Mouse (Mus musculus): Measurements from ENCODE around the gene Maco1. TPM values are rescaled to one million over a fixed set of nuclear protein-coding genes. Genes with fewer than 3 reads are reported as not detected.

Gene Maco1
- polyA plus RNA-seq, 1 experiment from 2014 or later = 35.0 TPM

DNA sequence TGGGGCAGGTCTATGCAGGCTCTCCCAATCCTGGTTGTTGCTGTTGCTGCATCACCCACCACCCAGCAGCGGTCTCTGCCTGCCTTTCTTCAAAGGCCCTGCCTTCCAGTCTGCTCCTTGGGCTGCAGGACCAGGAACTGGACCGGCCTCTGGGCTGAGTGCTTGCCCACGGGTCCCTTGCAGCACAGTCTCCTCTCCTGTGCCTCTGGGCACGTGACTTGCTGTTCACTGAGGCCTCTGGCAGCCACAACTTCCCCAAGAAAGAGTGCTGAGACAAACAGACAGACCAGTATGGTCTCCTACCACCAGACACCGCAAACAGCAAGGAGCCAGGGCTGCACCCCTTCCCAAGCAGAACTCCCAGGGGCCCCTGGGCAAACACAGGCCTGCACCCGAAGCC lies 90.8 kb downstream of the Maco1 start:
- WGBS = 88% methylated on average over 6 of the region's 6 CpGs
- Histone ChIP-seq H3K4me1 (peaks cover 62% of the 10 kb centered on the region), H3K36me3 (replicated peaks) (no peaks in the 10 kb centered on the region), H3K9me3 (no peaks in the 10 kb centered on the region), H3K27ac (no peak overlapping the region; the same call in 1 of the 2 replicates), H3K27me3 (ENCODE audit: poor library complexity, severe bottlenecking) (peaks cover 32% of the 10 kb centered on the region), H3K4me3 (no peak overlapping the region)
- no peak for DNase-seq (ENCODE audit: extremely low spot score, low spot score)

GRCm38 (mm10) chr4:134760793-134761201 lies 92.3 kb downstream of the Maco1 start:
- 73% methylated on average over 9 of the region's 9 CpGs for WGBS
- Histone ChIP-seq H3K27me3 (ENCODE audit: poor library complexity, severe bottlenecking) (peaks cover 17% of the 10 kb centered on the region), H3K4me1 (peaks cover 57% of the 10 kb centered on the region), H3K9me3 (no peaks in the 10 kb centered on the region), H3K4me3 (no peak overlapping the region), H3K27ac (0 out of 2 replicates have a peak overlapping the region, but pooled peaks have one; percentile 16), H3K36me3 (replicated peaks) (no peaks in the 10 kb centered on the region)
- no peak for DNase-seq (ENCODE audit: extremely low spot score, low spot score)

DNA sequence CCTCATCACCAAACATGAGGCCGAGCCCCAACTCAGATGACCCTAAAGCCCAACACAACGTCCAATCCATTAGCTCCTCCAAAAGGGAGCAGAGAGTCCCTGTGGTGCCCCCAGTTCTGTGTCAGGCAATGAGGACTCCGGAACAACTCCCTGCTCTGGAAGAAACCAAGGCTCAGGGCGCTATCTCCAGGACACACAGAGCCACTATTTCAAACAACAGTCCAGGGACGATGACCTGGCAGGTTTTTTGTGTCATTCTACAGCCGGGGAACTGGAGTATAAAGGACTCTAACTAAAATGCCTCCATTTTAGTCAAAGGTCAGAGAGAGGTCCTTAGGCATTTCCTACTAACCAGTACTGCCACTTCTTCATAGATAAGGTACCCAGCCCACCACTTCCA lies 92.9 kb downstream of the Maco1 start:
- Histone ChIP-seq H3K4me3 (no peak overlapping the region), H3K27me3 (ENCODE audit: poor library complexity, severe bottlenecking) (peaks cover 13% of the 10 kb centered on the region; the same call in 1 of the 2 replicates), H3K36me3 (replicated peaks) (no peaks in the 10 kb centered on the region), H3K9me3 (no peaks in the 10 kb centered on the region), H3K4me1 (peaks cover 57% of the 10 kb centered on the region), H3K27ac (0 out of 2 replicates have a peak overlapping the region, but pooled peaks have one; percentile 16)
- WGBS = 82% methylated on average over 6 of the region's 6 CpGs
- DNase-seq (ENCODE audit: extremely low spot score, low spot score) = no peak

DNA sequence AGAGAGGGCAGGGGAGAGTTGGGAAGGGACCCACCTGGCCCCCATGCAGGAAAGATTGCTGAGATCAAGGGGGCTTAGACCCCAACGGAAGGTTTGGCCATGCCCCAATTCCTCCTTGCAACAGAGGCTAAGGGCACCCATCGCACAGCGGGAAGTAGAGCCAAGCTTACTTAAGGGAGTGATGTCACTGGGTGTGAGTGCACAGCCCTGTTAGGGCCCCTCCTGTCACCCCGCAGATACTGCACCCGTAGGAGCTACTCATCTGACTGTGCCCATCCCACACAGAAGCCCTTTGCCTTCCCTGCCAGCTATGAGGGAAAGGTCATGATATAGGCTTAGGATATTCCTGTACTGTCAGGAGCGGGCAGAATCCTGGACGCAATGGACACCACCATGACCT lies 93.6 kb downstream of the Maco1 start:
- no peaks in the 10 kb centered on the region for H3K36me3 ChIP-seq (replicated peaks)
- 94% methylated on average over 7 of the region's 7 CpGs for WGBS
- peaks cover 58% of the 10 kb centered on the region for H3K4me1 ChIP-seq
- no peak overlapping the region for H3K27ac ChIP-seq
- no peak overlapping the region for H3K4me3 ChIP-seq
- no peak for DNase-seq (ENCODE audit: extremely low spot score, low spot score)
- peaks cover 11% of the 10 kb centered on the region; the same call in 1 of the 2 replicates for H3K27me3 ChIP-seq (ENCODE audit: poor library complexity, severe bottlenecking)
- H3K9me3 ChIP-seq = no peaks in the 10 kb centered on the region

DNA sequence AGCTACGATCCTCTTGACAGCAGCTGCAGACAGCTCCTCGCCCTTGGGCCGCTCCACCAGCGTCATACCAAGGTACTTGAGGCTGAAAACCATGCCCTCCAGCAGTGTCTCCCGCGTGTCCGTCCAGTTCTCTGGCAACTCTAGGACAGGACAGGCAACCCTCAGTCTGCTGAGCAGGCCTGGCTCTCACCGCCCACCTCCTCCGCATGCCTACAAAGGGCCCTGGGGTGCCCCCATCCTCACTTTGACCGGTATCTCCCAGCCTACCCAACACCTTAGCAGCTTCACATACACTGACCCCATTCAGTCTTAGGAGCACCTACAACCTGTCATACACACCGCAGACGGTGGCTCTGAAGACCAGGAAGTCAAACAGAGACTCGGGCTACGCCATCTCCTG lies 94.2 kb downstream of the Maco1 start:
- WGBS = 94% methylated on average over 14 of the region's 14 CpGs
- no peak overlapping the region for H3K27ac ChIP-seq
- H3K4me3 ChIP-seq = no peak overlapping the region
- H3K4me1 ChIP-seq = peaks cover 58% of the 10 kb centered on the region
- DNase-seq (ENCODE audit: extremely low spot score, low spot score) = no peak
- H3K36me3 ChIP-seq (replicated peaks) = no peaks in the 10 kb centered on the region
- no peaks in the 10 kb centered on the region for H3K9me3 ChIP-seq
- 0 out of 2 replicates have a peak, but pooled peaks cover 6% of the 10 kb centered on the region for H3K27me3 ChIP-seq (ENCODE audit: poor library complexity, severe bottlenecking)

DNA sequence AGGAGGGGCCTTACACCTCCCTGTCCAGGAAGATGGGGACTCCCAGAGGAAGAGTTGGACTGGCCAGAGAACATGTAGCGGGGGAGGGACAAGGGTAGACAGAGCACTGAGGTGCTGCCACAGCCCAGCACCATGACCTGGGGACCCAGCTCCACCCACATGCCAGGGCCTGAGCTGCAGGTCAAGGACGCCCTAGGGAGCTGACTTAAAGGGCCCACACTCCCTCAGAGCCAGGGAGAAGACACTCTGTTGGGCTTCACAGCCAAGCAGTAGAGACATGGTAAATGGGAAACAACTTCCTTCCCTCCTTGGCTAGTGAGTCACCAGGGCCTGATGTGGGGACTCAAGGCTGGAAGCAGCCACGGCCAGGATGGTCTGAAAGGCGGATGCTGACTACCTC lies 94.8 kb downstream of the Maco1 start:
- H3K36me3 ChIP-seq (replicated peaks) = no peaks in the 10 kb centered on the region
- H3K9me3 ChIP-seq = no peaks in the 10 kb centered on the region
- no peak for DNase-seq (ENCODE audit: extremely low spot score, low spot score)
- 0 out of 2 replicates have a peak, but pooled peaks cover 6% of the 10 kb centered on the region for H3K27me3 ChIP-seq (ENCODE audit: poor library complexity, severe bottlenecking)
- H3K27ac ChIP-seq = no peak overlapping the region
- no peak overlapping the region for H3K4me3 ChIP-seq
- 84% methylated on average over 4 of the region's 4 CpGs for WGBS
- H3K4me1 ChIP-seq = peaks cover 61% of the 10 kb centered on the region

DNA sequence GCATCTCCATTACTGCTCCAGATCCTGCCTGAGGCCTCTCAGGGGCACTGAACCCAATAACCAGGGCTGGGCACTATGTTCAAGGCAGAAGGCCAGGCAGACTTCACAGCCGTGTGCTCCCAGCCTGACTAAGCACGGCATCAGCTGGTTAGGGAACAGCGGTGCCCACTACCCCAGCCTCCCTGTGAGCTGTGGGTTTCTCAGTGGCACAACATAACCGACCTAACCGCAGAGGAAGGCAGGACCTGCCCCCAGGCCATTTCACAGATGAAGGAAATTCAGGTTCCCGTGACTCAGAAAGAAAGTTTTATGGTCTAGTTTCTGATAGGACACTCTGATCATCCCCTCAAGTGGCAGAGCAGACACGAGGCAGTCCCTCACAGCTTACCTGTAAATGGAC lies 96.2 kb downstream of the Maco1 start:
- Histone ChIP-seq H3K27ac (no peak overlapping the region), H3K4me1 (peaks cover 75% of the 10 kb centered on the region), H3K27me3 (ENCODE audit: poor library complexity, severe bottlenecking) (0 out of 2 replicates have a peak, but pooled peaks cover 6% of the 10 kb centered on the region), H3K9me3 (no peaks in the 10 kb centered on the region), H3K36me3 (replicated peaks) (0 out of 2 replicates have a peak, but pooled peaks cover 6% of the 10 kb centered on the region), H3K4me3 (no peak overlapping the region)
- WGBS = 84% methylated on average over 7 of the region's 7 CpGs
- DNase-seq (ENCODE audit: extremely low spot score, low spot score) = no peak

GRCm38 (mm10) chr4:134754941-134755340 lies 98.2 kb downstream of the Maco1 start:
- WGBS = 87% methylated on average over 13 of the region's 13 CpGs
- Histone ChIP-seq H3K4me1 (peaks cover 71% of the 10 kb centered on the region), H3K9me3 (no peaks in the 10 kb centered on the region), H3K27me3 (ENCODE audit: poor library complexity, severe bottlenecking) (0 out of 2 replicates have a peak, but pooled peaks cover 6% of the 10 kb centered on the region), H3K36me3 (replicated peaks) (0 out of 2 replicates have a peak, but pooled peaks cover 8% of the 10 kb centered on the region), H3K4me3 (no peak overlapping the region), H3K27ac (peak overlapping the region; percentile 31; the same call in 1 of the 2 replicates)
- DNase-seq (ENCODE audit: extremely low spot score, low spot score) = no peak

- 0 out of 2 replicates have a peak, but pooled peaks cover 6% of the 10 kb centered on the region for H3K27me3 ChIP-seq (ENCODE audit: poor library complexity, severe bottlenecking)
- WGBS = 55% methylated on average over 10 of the region's 10 CpGs
- H3K4me3 ChIP-seq = no peak overlapping the region
- no peaks in the 10 kb centered on the region for H3K9me3 ChIP-seq
- H3K36me3 ChIP-seq (replicated peaks) = 0 out of 2 replicates have a peak, but pooled peaks cover 8% of the 10 kb centered on the region
- peak overlapping the region; percentile 40 for H3K27ac ChIP-seq
- peaks cover 65% of the 10 kb centered on the region for H3K4me1 ChIP-seq
- no peak for DNase-seq (ENCODE audit: extremely low spot score, low spot score)
These were observed 98.8 kb downstream of the Maco1 start for GRCm38 (mm10) chr4:134754371-134754770.

DNA sequence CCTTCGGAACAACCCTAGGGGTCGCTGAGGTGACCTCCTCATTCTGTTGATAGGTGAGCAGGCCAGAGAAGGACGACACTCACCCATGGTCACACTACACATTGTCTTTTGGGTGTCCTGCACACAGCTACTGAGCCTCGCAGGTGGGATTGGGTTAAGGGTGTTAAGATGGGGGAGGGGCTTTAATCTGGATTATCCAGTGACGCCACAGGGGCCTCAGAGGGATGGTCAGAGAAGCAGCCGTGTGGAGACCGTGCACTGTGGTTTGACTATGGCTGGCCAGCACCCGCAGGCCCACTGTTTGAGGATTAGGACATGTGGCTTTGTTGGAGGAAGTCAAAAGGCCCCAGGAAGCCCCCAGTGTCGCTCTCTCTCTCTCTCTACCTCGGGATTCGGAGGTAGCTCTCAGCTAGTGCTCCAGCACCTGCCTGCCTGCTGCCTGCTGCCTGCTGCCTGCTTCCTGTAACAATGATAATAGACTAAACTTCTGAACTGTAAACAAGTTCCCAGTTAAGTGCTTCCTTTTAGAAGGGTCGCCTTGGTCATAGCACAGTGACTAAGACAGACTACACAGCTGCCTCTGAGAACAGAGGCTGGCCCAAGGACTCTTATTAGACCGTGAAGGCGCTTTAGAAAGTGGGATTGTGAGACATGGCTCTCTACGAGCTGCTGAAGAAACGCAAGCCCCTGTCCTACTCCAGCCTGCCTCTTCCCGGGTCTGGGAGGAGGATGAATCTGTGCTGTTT lies 99.5 kb downstream of the Maco1 start:
- Histone ChIP-seq H3K9me3 (no peaks in the 10 kb centered on the region), H3K36me3 (replicated peaks) (peaks cover 11% of the 10 kb centered on the region; the same call in 1 of the 2 replicates), H3K4me1 (peaks cover 63% of the 10 kb centered on the region), H3K27me3 (ENCODE audit: poor library complexity, severe bottlenecking) (0 out of 2 replicates have a peak, but pooled peaks cover 6% of the 10 kb centered on the region), H3K27ac (peak overlapping the region; percentile 40), H3K4me3 (no peak overlapping the region)
- WGBS = 33% methylated on average over 17 of the region's 17 CpGs
- DNase-seq (ENCODE audit: extremely low spot score, low spot score) = no peak

- Histone ChIP-seq H3K4me1 (peaks cover 60% of the 10 kb centered on the region), H3K9me3 (no peaks in the 10 kb centered on the region), H3K4me3 (no peak overlapping the region), H3K27me3 (ENCODE audit: poor library complexity, severe bottlenecking) (0 out of 2 replicates have a peak, but pooled peaks cover 6% of the 10 kb centered on the region), H3K27ac (peak overlapping the region; percentile 40), H3K36me3 (replicated peaks) (peaks cover 18% of the 10 kb centered on the region; the same call in 1 of the 2 replicates)
- DNase-seq (ENCODE audit: extremely low spot score, low spot score) = no peak
- 55% methylated on average over 11 of the region's 11 CpGs for WGBS
These were observed 100.2 kb downstream of the Maco1 start for GRCm38 (mm10) chr4:134752911-134753426.

All from forebrain, embryonic 10.5 days (tissue).